Mouse (Mus musculus): ENCODE measurements around the gene Isoc2a.

Gene Isoc2a

GRCm38 (mm10) chr7:4918681-4919080 is 41.7 kb downstream of the Isoc2a start:
- no peak for DNase-seq (ENCODE audit: extremely low spot score)

GRCm38 (mm10) chr7:4919096-4919495 is 42.1 kb downstream of the Isoc2a start:
- no peak for DNase-seq (ENCODE audit: extremely low spot score)

- DNase-seq (ENCODE audit: extremely low spot score), result no peak
Measured at GRCm38 (mm10) chr7:4919971-4920370, 43.0 kb downstream of the Isoc2a start.

GRCm38 (mm10) chr7:4920496-4920895 is 43.5 kb downstream of the Isoc2a start:
- DNase-seq (ENCODE audit: extremely low spot score), result no peak

GRCm38 (mm10) chr7:4920976-4921823 is 44.2 kb downstream of the Isoc2a start:
- no peak for DNase-seq (ENCODE audit: extremely low spot score)

- no peak for DNase-seq (ENCODE audit: extremely low spot score)
Measured at GRCm38 (mm10) chr7:4921824-4922482, 45.0 kb downstream of the Isoc2a start, which contains the start of gene Nat14. Gene Nat14, plus strand, starts transcription at chr7:4922028.

- DNase-seq (ENCODE audit: extremely low spot score), result peak; percentile 92
Measured at GRCm38 (mm10) chr7:4922508-4922907, 45.6 kb downstream of the Isoc2a start.

- peak; percentile 81 for DNase-seq (ENCODE audit: extremely low spot score)
Measured at GRCm38 (mm10) chr7:4922931-4923565, 46.1 kb downstream of the Isoc2a start.

GRCm38 (mm10) chr7:4923586-4924364 is 46.8 kb downstream of the Isoc2a start:
- peak; percentile 66 for DNase-seq (ENCODE audit: extremely low spot score)

GRCm38 (mm10) chr7:4924483-4924882 is 47.5 kb downstream of the Isoc2a start:
- peak; percentile 50 for DNase-seq (ENCODE audit: extremely low spot score)

GRCm38 (mm10) chr7:4924891-4925301 is 47.9 kb downstream of the Isoc2a start:
- peak; percentile 57 for DNase-seq (ENCODE audit: extremely low spot score)

- peak; percentile 70 for DNase-seq (ENCODE audit: extremely low spot score)
Measured at GRCm38 (mm10) chr7:4925441-4926381, 48.8 kb downstream of the Isoc2a start, which contains the start of gene Ssc5d. Gene Ssc5d, plus strand, starts transcription at chr7:4925785.

- DNase-seq (ENCODE audit: extremely low spot score), result no peak
Measured at GRCm38 (mm10) chr7:4926849-4927248, 49.9 kb downstream of the Isoc2a start.

GRCm38 (mm10) chr7:4927711-4928110 is 50.8 kb downstream of the Isoc2a start:
- no peak for DNase-seq (ENCODE audit: extremely low spot score)

GRCm38 (mm10) chr7:4928323-4928722 is 51.4 kb downstream of the Isoc2a start:
- DNase-seq (ENCODE audit: extremely low spot score), result no peak

- no peak for DNase-seq (ENCODE audit: extremely low spot score)
Measured at GRCm38 (mm10) chr7:4933103-4933502, 56.1 kb downstream of the Isoc2a start.

- no peak for DNase-seq (ENCODE audit: extremely low spot score)
Measured at GRCm38 (mm10) chr7:4934160-4934914, 57.4 kb downstream of the Isoc2a start.

GRCm38 (mm10) chr7:4936832-4937231 is 59.9 kb downstream of the Isoc2a start:
- no peak for DNase-seq (ENCODE audit: extremely low spot score)

GRCm38 (mm10) chr7:4937392-4937791 is 60.4 kb downstream of the Isoc2a start:
- DNase-seq (ENCODE audit: extremely low spot score), result no peak

- DNase-seq (ENCODE audit: extremely low spot score), result peak; percentile 57
Measured at GRCm38 (mm10) chr7:4938456-4938855, 61.5 kb downstream of the Isoc2a start.
